Mouse (Mus musculus): ENCODE results near the gene Plcl2. TPM values are rescaled to one million over a fixed set of nuclear protein-coding genes. Genes with fewer than 3 reads are reported as not detected.

Plcl2 gene
- polyA plus RNA-seq, 1 experiment from 2014 or later: 9.3 TPM

DNA sequence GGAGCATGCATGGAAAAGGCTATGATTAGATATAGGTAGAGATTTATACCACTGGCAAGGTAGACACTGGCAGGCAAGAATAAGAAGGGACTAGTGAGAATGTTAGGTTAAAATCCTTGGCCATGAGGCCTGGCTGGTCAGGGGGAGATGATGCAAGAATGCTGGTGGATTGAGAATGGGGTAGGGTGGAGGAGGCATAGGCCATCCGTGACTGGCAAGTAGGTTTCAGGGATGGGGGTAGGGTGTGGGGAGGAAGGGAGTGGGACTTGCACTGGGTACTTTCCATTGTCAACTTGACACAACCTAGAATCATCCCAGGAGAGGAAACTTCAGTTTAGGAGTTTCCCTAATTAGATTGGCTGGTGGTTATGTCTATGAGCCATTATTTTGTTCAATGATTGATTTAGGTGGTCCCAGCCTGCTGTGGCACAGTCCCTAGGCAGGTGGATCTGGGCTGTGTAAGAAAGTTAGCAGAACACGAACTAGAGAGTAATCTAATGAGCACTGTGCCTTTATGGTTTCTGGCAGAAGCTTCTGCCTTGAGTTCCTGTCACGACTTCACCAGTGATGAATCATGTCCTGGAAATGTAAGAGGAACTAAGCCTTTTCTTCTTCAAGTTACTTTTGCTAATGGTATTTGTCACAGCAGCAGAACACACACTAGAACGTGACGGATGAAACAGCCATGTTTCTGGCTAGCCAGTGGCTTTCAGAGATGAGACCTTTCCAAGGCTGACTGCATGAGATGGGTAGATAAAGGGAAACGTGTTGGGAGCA, 4.9 kb upstream of the Plcl2 start:
- Histone ChIP-seq H3K27me3 (replicated peaks) (no peaks in the 10 kb centered on the region), H3K36me3 (no peaks in the 10 kb centered on the region)

DNA sequence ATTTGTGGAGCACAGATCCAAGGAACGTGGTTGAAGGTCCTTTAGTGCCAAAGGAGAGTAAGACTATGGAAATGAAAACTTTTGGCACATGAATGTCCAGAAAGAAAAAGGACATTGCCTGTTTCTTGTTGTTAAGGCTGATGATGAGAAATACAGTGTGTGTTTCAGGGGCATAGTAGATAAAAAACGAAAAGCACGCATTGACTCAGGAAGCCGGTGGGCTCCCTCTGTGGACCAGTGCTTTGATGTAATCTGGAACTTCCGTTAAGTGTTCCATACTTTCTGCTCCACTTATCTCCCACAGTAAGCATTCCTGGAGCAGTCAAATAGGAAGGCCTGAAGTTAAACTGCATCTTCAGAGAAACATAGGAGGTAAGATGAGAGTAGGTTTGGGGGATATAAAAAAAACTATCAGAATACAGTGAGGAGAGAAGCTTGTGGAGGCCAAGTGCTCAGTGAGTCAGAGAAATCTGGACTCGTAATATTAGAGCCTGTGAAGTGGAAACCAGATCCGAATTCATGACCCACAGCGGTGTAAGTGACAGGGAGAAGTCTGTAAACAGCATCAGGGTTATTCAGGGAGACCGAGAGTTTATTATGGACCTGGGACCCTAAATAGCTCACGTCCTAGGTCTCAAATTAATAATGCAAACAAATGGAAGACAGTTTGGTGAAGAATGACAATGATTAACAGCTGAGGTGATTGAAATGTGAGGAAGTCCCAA, 3.1 kb upstream of the Plcl2 start:
- no peak overlapping the region for H3K9ac ChIP-seq (replicated peaks)
- H3K4me2 ChIP-seq: no peak overlapping the region
- no peak for ATAC-seq (ENCODE audit: low FRiP score)
- H3K27me3 ChIP-seq (replicated peaks): no peaks in the 10 kb centered on the region
- H3K27ac ChIP-seq (replicated peaks): no peak overlapping the region
- H3K36me3 ChIP-seq: no peaks in the 10 kb centered on the region
- peaks cover 14% of the 10 kb centered on the region for H3K4me1 ChIP-seq
- 69% methylated on average over 10 of the region's 10 CpGs for WGBS
- H3K4me3 ChIP-seq (replicated peaks): no peak overlapping the region
- H3K9me3 ChIP-seq (replicated peaks): no peaks in the 10 kb centered on the region

More for the DNA sequence above, 4.9 kb upstream of the Plcl2 start:
- no peak overlapping the region for H3K27ac ChIP-seq (replicated peaks)
- peaks cover 5% of the 10 kb centered on the region; the same call in 1 of the 2 replicates for H3K4me1 ChIP-seq
- no peak for ATAC-seq (ENCODE audit: low FRiP score)
- H3K9me3 ChIP-seq (replicated peaks): no peaks in the 10 kb centered on the region
- H3K4me2 ChIP-seq: no peak overlapping the region
- 78% methylated on average over 6 of the region's 6 CpGs for WGBS
- H3K9ac ChIP-seq (replicated peaks): no peak overlapping the region
- no peak overlapping the region for H3K4me3 ChIP-seq (replicated peaks)

DNA sequence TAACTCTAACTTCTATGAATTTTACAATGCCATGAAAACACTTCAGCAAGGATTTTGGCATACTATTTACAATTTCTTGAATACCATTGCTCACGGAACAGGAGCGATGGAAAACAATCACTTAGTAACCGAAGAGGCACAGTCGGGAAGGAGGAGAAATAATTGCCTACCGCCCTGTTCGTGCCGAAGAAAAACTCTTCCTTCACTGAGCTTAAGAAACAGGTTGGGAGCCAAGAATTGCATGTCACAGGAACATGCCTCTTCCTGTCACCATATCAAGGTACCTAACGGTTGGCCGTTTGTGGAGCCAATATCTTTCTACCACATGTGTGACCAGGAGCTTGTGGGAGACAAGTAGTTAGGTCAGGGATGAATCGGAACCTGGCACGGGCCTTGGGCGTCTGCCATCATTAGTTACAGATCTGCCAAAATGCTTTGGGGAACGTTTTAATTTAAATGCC, 2.3 kb upstream of the Plcl2 start:
- H3K4me3 ChIP-seq (replicated peaks): no peak overlapping the region
- H3K27ac ChIP-seq (replicated peaks): no peak overlapping the region
- WGBS: 83% methylated on average over 13 of the region's 13 CpGs
- no peak overlapping the region for H3K4me2 ChIP-seq
- H3K27me3 ChIP-seq (replicated peaks): no peaks in the 10 kb centered on the region
- peaks cover 20% of the 10 kb centered on the region for H3K4me1 ChIP-seq
- ATAC-seq (ENCODE audit: low FRiP score): no peak
- H3K36me3 ChIP-seq: no peaks in the 10 kb centered on the region
- H3K9ac ChIP-seq (replicated peaks): no peak overlapping the region
- H3K9me3 ChIP-seq (replicated peaks): no peaks in the 10 kb centered on the region

DNA sequence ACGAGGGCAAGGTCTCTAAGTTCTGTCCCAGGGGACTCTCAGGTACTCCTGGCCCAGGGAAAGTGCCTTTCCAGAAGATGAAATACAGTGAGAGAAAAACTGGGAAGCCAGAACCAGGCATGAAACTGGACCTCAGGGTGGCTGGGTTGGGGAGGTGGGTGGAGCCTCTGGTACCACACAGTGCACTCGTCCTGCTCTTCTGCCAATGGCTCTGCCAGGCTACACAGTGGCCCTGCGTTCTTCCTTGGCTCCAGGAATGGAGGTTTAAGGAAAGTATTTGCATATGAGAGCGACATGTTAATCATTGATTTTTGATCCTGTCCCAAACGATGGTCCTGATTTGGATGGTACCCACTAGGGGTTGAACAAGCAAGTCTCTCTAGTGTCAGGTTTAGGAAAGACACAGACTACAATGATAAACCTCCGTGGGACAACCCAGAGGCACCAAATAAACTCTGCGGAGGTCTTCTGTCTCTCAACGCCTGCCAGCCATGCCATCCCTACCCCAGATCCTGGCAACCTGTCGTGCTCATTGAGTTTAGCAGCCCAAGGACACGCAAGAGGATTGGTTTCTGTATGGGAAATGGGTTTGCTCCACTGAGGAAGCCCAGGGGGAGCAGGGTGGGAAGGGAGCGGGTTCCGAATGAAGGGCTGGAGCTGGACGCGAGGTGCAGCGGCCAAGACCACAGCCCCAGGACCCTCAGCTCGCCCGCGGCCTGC, 988 bp upstream of the Plcl2 start:
- Histone ChIP-seq H3K9ac (replicated peaks) (peak overlapping the region; percentile 89), H3K4me1 (peaks cover 23% of the 10 kb centered on the region), H3K4me3 (replicated peaks) (peak overlapping the region; percentile 92), H3K27me3 (replicated peaks) (no peaks in the 10 kb centered on the region), H3K27ac (replicated peaks) (peak overlapping the region; percentile 93), H3K9me3 (replicated peaks) (no peaks in the 10 kb centered on the region), H3K36me3 (no peaks in the 10 kb centered on the region), H3K4me2 (peak overlapping the region; percentile 77)
- 14% methylated on average over 18 of the region's 18 CpGs for WGBS
- no peak for ATAC-seq (ENCODE audit: low FRiP score)

DNA sequence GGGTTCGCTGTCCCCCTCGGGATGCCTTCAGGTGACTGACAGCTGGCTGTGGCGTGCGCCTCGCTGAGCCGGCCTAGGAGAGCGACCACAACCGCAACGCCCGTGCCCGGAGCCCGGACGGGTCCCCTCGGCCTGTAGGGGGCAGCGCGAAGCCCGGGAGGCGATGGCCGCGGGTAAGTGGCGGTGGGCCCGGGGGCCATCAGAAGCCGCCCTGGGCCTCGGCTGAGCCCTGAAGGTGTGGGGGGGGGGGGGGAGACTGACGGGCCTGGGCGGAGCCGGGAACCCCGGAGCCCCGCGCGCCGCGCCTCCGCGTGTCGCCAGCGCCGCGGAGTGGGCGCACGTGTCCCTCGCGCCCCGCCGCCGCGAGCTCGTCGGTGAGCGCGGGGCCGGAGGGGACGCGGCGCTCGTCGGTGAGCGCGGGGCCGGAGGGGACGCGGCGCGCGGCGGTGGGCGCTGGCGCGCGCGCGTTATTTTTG, 390 bp upstream of the Plcl2 start:
- H3K4me3 ChIP-seq (replicated peaks): peak overlapping the region; percentile 92

DNA sequence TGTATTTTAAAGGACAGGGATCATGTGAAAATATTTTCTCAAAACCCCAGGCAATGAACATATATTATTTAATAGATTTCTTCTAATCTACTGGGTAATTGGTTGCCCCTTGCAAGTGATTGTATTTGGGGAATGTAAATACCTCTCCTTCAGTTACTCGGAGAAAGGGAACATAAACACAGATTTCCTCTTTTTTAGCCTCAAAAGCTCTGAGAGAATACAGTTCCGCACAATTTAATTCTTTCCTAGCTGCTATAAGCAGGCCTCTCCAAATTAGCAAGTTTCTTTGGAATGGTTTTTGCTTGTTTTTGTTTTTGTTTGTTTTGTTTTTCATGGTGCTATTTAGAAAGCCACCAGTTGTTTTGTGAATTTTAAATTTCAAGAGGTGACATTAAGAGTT, 1.1 kb downstream of the Plcl2 start:
- peak overlapping the region; percentile 93 for H3K27ac ChIP-seq (replicated peaks)
- WGBS: 39% methylated on average over 2 of the region's 2 CpGs

More for the DNA sequence above, 390 bp upstream of the Plcl2 start:
- Histone ChIP-seq H3K9me3 (replicated peaks) (no peaks in the 10 kb centered on the region), H3K27me3 (replicated peaks) (no peaks in the 10 kb centered on the region), H3K27ac (replicated peaks) (peak overlapping the region; percentile 93), H3K36me3 (no peaks in the 10 kb centered on the region), H3K4me1 (peaks cover 26% of the 10 kb centered on the region), H3K9ac (replicated peaks) (peak overlapping the region; percentile 89), H3K4me2 (peak overlapping the region; percentile 77)
- peak; percentile 88 for ATAC-seq (ENCODE audit: low FRiP score)
- under 1% methylated on average over 60 of the region's 72 CpGs for WGBS

DNA sequence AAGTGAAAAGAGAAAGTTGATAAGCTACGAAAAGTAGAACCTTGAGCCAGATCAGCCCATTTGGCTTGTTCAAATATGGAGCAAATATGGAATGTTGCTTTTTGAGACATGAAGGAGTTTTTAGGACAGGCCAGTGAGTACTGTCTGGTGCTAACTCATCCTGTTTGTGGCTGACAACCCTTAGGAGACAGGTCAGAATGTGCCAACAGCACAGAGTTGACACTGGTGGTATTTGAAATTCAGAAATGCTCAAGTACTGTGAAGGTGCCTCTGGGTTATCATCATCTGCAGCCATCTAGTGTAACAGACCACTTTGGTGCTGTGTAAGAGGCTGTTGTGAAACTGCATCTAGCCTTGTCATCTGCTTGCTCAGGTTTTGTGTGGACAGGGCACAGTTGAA, 1.5 kb downstream of the Plcl2 start:
- H3K9ac ChIP-seq (replicated peaks): peak overlapping the region; percentile 89; the same call in 1 of the 2 replicates
- WGBS: 77% methylated on average over 1 of the region's 1 CpGs
- H3K4me1 ChIP-seq: peaks cover 30% of the 10 kb centered on the region
- ATAC-seq (ENCODE audit: low FRiP score): no peak
- no peaks in the 10 kb centered on the region for H3K36me3 ChIP-seq
- H3K4me3 ChIP-seq (replicated peaks): peak overlapping the region; percentile 92
- no peak overlapping the region for H3K27ac ChIP-seq (replicated peaks)
- peak overlapping the region; percentile 77 for H3K4me2 ChIP-seq
- H3K27me3 ChIP-seq (replicated peaks): no peaks in the 10 kb centered on the region
- no peaks in the 10 kb centered on the region for H3K9me3 ChIP-seq (replicated peaks)

More for the DNA sequence above, 1.1 kb downstream of the Plcl2 start:
- Histone ChIP-seq H3K4me1 (peaks cover 28% of the 10 kb centered on the region), H3K27me3 (replicated peaks) (no peaks in the 10 kb centered on the region), H3K9me3 (replicated peaks) (no peaks in the 10 kb centered on the region), H3K9ac (replicated peaks) (peak overlapping the region; percentile 89), H3K4me2 (peak overlapping the region; percentile 77), H3K4me3 (replicated peaks) (peak overlapping the region; percentile 92), H3K36me3 (no peaks in the 10 kb centered on the region)
- ATAC-seq (ENCODE audit: low FRiP score): no peak

DNA sequence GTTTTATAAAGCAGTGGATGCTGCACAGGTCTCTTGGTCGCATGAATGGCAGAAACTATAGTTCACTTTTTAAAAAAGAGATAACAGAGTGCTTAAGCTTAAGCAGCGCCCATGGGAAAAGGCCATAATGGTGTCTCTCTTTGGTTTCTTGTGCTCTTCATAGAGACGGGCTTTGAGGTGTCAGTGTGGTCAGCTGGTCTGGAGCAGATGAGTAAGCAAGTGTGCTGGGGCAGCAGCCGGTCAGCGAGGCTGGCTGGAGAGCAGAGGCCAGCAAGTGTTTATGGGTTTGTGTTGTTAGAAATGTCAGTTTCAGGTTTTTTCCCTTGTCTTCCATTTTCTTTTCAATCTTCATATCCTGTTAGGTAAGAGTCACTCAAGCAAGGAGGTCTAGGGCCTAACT, 3.0 kb downstream of the Plcl2 start:
- H3K9ac ChIP-seq (replicated peaks): no peak overlapping the region
- no peaks in the 10 kb centered on the region for H3K9me3 ChIP-seq (replicated peaks)
- H3K4me3 ChIP-seq (replicated peaks): no peak overlapping the region
- no peaks in the 10 kb centered on the region for H3K36me3 ChIP-seq
- peaks cover 30% of the 10 kb centered on the region for H3K4me1 ChIP-seq
- WGBS: 84% methylated on average over 5 of the region's 5 CpGs
- no peak overlapping the region for H3K27ac ChIP-seq (replicated peaks)
- no peaks in the 10 kb centered on the region for H3K27me3 ChIP-seq (replicated peaks)
- ATAC-seq (ENCODE audit: low FRiP score): no peak
- H3K4me2 ChIP-seq: peak overlapping the region; percentile 77; the same call in 1 of the 2 replicates

DNA sequence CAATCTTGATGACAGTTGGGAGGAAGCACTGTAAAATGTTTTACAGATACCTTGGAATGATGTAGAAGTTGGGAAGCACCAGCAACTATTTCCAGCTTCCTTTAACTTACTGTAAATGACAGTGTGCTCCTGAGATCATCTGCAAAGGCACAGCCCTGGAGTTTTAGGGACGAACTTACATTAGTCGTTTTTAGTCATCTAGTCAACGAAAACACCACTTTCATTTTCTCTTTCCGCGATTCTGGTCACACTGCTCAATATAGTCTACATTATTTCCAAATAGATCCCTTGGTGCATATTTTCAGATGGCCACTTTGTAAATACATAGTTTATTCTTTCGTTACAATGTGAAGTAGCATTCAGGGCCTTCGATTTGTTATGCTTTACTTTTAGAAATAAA, 3.6 kb downstream of the Plcl2 start:
- Histone ChIP-seq H3K4me2 (no peak overlapping the region), H3K9ac (replicated peaks) (no peak overlapping the region), H3K27me3 (replicated peaks) (no peaks in the 10 kb centered on the region), H3K4me3 (replicated peaks) (no peak overlapping the region), H3K4me1 (peaks cover 30% of the 10 kb centered on the region), H3K36me3 (no peaks in the 10 kb centered on the region), H3K9me3 (replicated peaks) (no peaks in the 10 kb centered on the region), H3K27ac (replicated peaks) (no peak overlapping the region)
- WGBS: 89% methylated on average over 7 of the region's 7 CpGs
- no peak for ATAC-seq (ENCODE audit: low FRiP score)

DNA sequence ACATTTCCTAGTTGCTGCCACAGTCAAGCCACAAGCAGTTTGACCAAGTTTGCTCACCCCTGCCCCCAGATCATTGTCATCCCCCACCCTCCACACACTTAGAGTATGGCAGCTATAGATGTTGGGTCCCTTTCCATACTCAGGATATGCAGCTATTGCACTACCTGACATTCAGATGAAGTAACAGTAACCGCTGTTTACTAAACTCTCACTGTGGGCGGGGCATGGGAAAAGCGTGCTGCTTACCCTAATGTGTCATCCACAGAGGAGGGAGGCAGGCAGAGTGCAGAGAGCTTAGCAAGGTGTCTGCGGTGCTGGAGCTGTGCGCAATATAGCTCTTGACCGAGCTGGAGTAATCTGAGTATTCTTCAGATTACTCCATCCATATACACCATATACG, 4.2 kb downstream of the Plcl2 start:
- Histone ChIP-seq H3K4me2 (no peak overlapping the region), H3K36me3 (no peaks in the 10 kb centered on the region), H3K9me3 (replicated peaks) (no peaks in the 10 kb centered on the region), H3K27ac (replicated peaks) (no peak overlapping the region), H3K4me1 (peaks cover 27% of the 10 kb centered on the region), H3K27me3 (replicated peaks) (no peaks in the 10 kb centered on the region), H3K9ac (replicated peaks) (no peak overlapping the region), H3K4me3 (replicated peaks) (no peak overlapping the region)
- no peak for ATAC-seq (ENCODE audit: low FRiP score)
- WGBS: 97% methylated on average over 7 of the region's 7 CpGs

DNA sequence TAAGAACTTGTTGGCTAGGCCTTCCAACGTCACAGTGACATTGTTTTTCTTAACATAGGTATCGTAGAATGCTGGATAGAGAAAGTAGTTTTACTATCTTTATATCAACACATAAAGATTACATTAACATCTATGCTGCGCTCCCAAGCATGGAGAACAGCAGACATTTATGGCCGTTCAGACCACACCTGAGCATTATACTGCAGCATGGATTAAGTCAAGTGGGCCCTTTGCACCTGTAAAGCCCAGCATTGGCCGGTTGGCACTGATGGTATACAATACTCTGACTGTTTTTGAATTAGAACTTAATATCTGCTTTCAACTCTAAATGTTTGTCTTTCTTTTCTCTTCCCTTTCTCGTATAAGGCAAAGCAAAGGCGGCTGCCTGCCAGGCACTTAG, 4.8 kb downstream of the Plcl2 start:
- Histone ChIP-seq H3K27me3 (replicated peaks) (no peaks in the 10 kb centered on the region), H3K9ac (replicated peaks) (no peak overlapping the region), H3K36me3 (no peaks in the 10 kb centered on the region), H3K9me3 (replicated peaks) (no peaks in the 10 kb centered on the region), H3K4me3 (replicated peaks) (no peak overlapping the region), H3K4me2 (no peak overlapping the region), H3K27ac (replicated peaks) (no peak overlapping the region), H3K4me1 (peaks cover 25% of the 10 kb centered on the region)
- WGBS: 88% methylated on average over 7 of the region's 7 CpGs
- no peak for ATAC-seq (ENCODE audit: low FRiP score)
